ENCODE assay signal across 24 mouse cellular contexts in genomic region chr9:123382399-123382798, GRCm38 (mm10). TPM values are rescaled to one million over a fixed set of nuclear protein-coding genes. Genes with fewer than 3 reads are reported as not detected.
DNase-seq lines count a peak whose midpoint lies in the region; ATAC-seq and TF ChIP-seq lines count a peak whose summit lies in the region.
"Had no signal": no experiment of that assay in that cellular context is flagged by ENCODE, and none has a peak within 500 bp of the region (broad histone marks: within the 10 kb centered on the region; RNA-seq: fewer than 3 reads in every experiment).

No protein-coding gene starts in this region.

- DNase-seq in heart, adult 11 months: peak; percentile 48
- no peak for DNase-seq in heart, postnatal 4 days
- DNase-seq in embryonic facial prominence, embryonic 10.5 days (ENCODE audit: low spot score): peak; percentile 7
- peak; percentile 38 for DNase-seq in limb, embryonic 11.5 days (ENCODE audit: low spot score)
- peak; percentile 32 for DNase-seq in limb, embryonic 14.5 days (ENCODE audit: low spot score)
- DNase-seq in frontal cortex, postnatal 25 days (ENCODE audit: low spot score in 2 of 2): no peak
- DNase-seq in retina, embryonic 14.5 days (ENCODE audit: low spot score): no peak
- DNase-seq: adrenal gland, adult 8-10 months; adrenal gland, postnatal 25 days; cerebellum, adult 11-12 months; cerebellum, adult 8-10 months; cerebellum, postnatal 14 days; gastrocnemius, adult 2 months; gastrocnemius, postnatal 14 days; heart, adult 18-20 months; heart, postnatal 10 days; heart, postnatal 36 days had no signal

- 80% methylated on average over 5 of the region's 5 CpGs for WGBS in embryonic facial prominence, embryonic 10.5 days
- WGBS in limb, embryonic 11.5 days: 33% methylated on average over 5 of the region's 5 CpGs
- WGBS in limb, embryonic 14.5 days: 28% methylated on average over 5 of the region's 5 CpGs

- no peak overlapping the region for H3K27ac ChIP-seq in embryonic facial prominence, embryonic 10.5 days (replicated peaks)
- H3K27ac ChIP-seq in limb, embryonic 11.5 days (replicated peaks; ENCODE audit: low read depth, low read length): no peak overlapping the region
- no peak overlapping the region for H3K27ac ChIP-seq in limb, embryonic 14.5 days (replicated peaks; ENCODE audit: low read depth, low read length)
- H3K27ac ChIP-seq: embryonic facial prominence, embryonic 12.5 days; embryonic facial prominence, embryonic 15.5 days; gastrocnemius, adult 2 months; heart, embryonic 15.5 days; hindbrain, embryonic 15.5 days had no signal

- TF ChIP-seq POLR2A in limb, embryonic 14.5 days (IDR thresholded peaks at IDR 0.05; ENCODE audit: borderline replicate concordance, extremely low read depth, insufficient read depth, insufficient read length): no peak

- no peak overlapping the region for H3K9ac ChIP-seq in limb, embryonic 11.5 days (ENCODE audit: low read length)
- H3K9ac ChIP-seq in limb, embryonic 14.5 days (ENCODE audit: low read depth, low read length, severe bottlenecking): no peak overlapping the region
- H3K9ac ChIP-seq: embryonic facial prominence, embryonic 12.5 days; embryonic facial prominence, embryonic 15.5 days; heart, embryonic 12.5 days; heart, embryonic 15.5 days; hindbrain, embryonic 15.5 days had no signal

- no peaks in the 10 kb centered on the region for H3K9me3 ChIP-seq in embryonic facial prominence, embryonic 10.5 days
- H3K9me3 ChIP-seq in limb, embryonic 11.5 days (ENCODE audit: control insufficient read depth, low read length): no peaks in the 10 kb centered on the region
- H3K9me3 ChIP-seq in limb, embryonic 14.5 days (ENCODE audit: control insufficient read depth, low read length): no peaks in the 10 kb centered on the region
- H3K9me3 ChIP-seq: embryonic facial prominence, embryonic 12.5 days; embryonic facial prominence, embryonic 15.5 days; heart, embryonic 12.5 days; heart, embryonic 15.5 days; hindbrain, embryonic 15.5 days had no signal

- no peak overlapping the region for H3K4me2 ChIP-seq in limb, embryonic 11.5 days (ENCODE audit: low read depth, severe bottlenecking)
- no peak overlapping the region for H3K4me2 ChIP-seq in limb, embryonic 14.5 days (replicated peaks; ENCODE audit: low read depth, low read length, severe bottlenecking)
- H3K4me2 ChIP-seq: embryonic facial prominence, embryonic 12.5 days; embryonic facial prominence, embryonic 15.5 days; heart, embryonic 12.5 days; heart, embryonic 15.5 days; hindbrain, embryonic 15.5 days had no signal

- peaks cover 22% of the 10 kb centered on the region for H3K36me3 ChIP-seq in embryonic facial prominence, embryonic 10.5 days (replicated peaks)
- no peaks in the 10 kb centered on the region for H3K36me3 ChIP-seq in limb, embryonic 11.5 days (ENCODE audit: control insufficient read depth, insufficient read depth, low read length)
- peaks cover 6% of the 10 kb centered on the region for H3K36me3 ChIP-seq in limb, embryonic 14.5 days (ENCODE audit: control insufficient read depth, insufficient read depth, low read length)

- H3K4me1 ChIP-seq in embryonic facial prominence, embryonic 10.5 days: 0 out of 2 replicates have a peak, but pooled peaks cover 3% of the 10 kb centered on the region
- H3K4me1 ChIP-seq in limb, embryonic 11.5 days (ENCODE audit: control insufficient read depth, insufficient read depth, low read length): no peaks in the 10 kb centered on the region
- peaks cover 17% of the 10 kb centered on the region; the same call in 1 of the 2 replicates for H3K4me1 ChIP-seq in limb, embryonic 14.5 days (ENCODE audit: control insufficient read depth, insufficient read depth, low read length)
- H3K4me1 ChIP-seq: embryonic facial prominence, embryonic 12.5 days; embryonic facial prominence, embryonic 15.5 days; heart, embryonic 12.5 days; heart, embryonic 15.5 days had no signal

- no peak overlapping the region for H3K4me3 ChIP-seq in embryonic facial prominence, embryonic 10.5 days
- no peak overlapping the region for H3K4me3 ChIP-seq in limb, embryonic 11.5 days (ENCODE audit: low read depth, low read length)
- H3K4me3 ChIP-seq in limb, embryonic 14.5 days (replicated peaks; ENCODE audit: low read length): no peak overlapping the region
- H3K4me3 ChIP-seq: embryonic facial prominence, embryonic 12.5 days; embryonic facial prominence, embryonic 15.5 days; gastrocnemius, adult 2 months; heart, embryonic 12.5 days; heart, embryonic 15.5 days; hindbrain, embryonic 15.5 days had no signal

- no peaks in the 10 kb centered on the region for H3K27me3 ChIP-seq in embryonic facial prominence, embryonic 10.5 days (replicated peaks; ENCODE audit: low read depth, poor library complexity, severe bottlenecking)
- H3K27me3 ChIP-seq in limb, embryonic 11.5 days (ENCODE audit: control insufficient read depth, insufficient read depth, low read length): no peaks in the 10 kb centered on the region
- no peaks in the 10 kb centered on the region for H3K27me3 ChIP-seq in limb, embryonic 14.5 days (ENCODE audit: control insufficient read depth, insufficient read depth, low read length)
- H3K27me3 ChIP-seq: embryonic facial prominence, embryonic 12.5 days; embryonic facial prominence, embryonic 15.5 days; heart, embryonic 12.5 days; heart, embryonic 15.5 days; hindbrain, embryonic 15.5 days had no signal

- ATAC-seq in limb, embryonic 11.5 days (ENCODE audit: insufficient number of reproducible peaks, low FRiP score, low TSS enrichment, low read depth): peak; percentile 76
- ATAC-seq in limb, embryonic 14.5 days (ENCODE audit: low FRiP score, low read depth): no peak
- ATAC-seq: activated CD4-positive, CD25-positive, alpha-beta regulatory T cell, adult 4 months; forebrain, embryonic 14.5 days had no signal

RNA-seq across cellular contexts. Expression of gene Lars2, which starts 15.7 kb away (rescaled TPM):
- total RNA-seq in heart, postnatal 4 days (2021): 10 to 100 TPM; 50.8 to 52.3 TPM
- polyA plus RNA-seq in embryonic facial prominence, embryonic 10.5 days (2016; fragmentation: Nextera tagmentation; extraction: Ambion mirVana): 705 and 749 TPM in 2 replicates
- polyA plus RNA-seq in limb, embryonic 11.5 days (2014; fragmentation: Nextera tagmentation; extraction: Ambion mirVana): 934 and 1,018 TPM in 2 replicates
- 561 and 678 TPM in 2 replicates for polyA plus RNA-seq in limb, embryonic 14.5 days (2012; rRNA removed)
- polyA plus RNA-seq in limb, embryonic 14.5 days (2014; fragmentation: Nextera tagmentation; extraction: Ambion mirVana): 1,575 and 1,593 TPM in 2 replicates

Comparison
In these comparisons a context has a peak if more than half of its experiments do, and no peak if none do; other contexts are left out.
1. DNase-seq: peak in heart, adult 11 months (single experiment), embryonic facial prominence, embryonic 10.5 days (single experiment), limb, embryonic 11.5 days (single experiment) and limb, embryonic 14.5 days (single experiment); none in heart, postnatal 4 days (single experiment), frontal cortex, postnatal 25 days (0 of 2) and retina, embryonic 14.5 days (single experiment).